Mouse (Mus musculus): ENCODE results near the gene Spef2. TPM values are rescaled to one million over a fixed set of nuclear protein-coding genes. Genes with fewer than 3 reads are reported as not detected.
"Not testable (repeated sequence)": the region's sequence is repeated elsewhere in the genome, so short reads cannot be mapped to it uniquely, and the experiment has no call there.

Spef2 gene
- polyA plus RNA-seq, 1 experiment from 2014 or later, result 0.41 TPM

- Histone ChIP-seq H3K4me3 (no peak overlapping the region), H3K36me3 (no peaks in the 10 kb centered on the region), H3K4me1 (no peaks in the 10 kb centered on the region), H3K27me3 (replicated peaks) (no peaks in the 10 kb centered on the region), H3K4me2 (no peak overlapping the region), H3K27ac (replicated peaks) (no peak overlapping the region), H3K9me3 (no peaks in the 10 kb centered on the region), H3K9ac (no peak overlapping the region)
- WGBS, result 39% methylated on average over 11 of the region's 11 CpGs
- ATAC-seq (ENCODE audit: extremely low read depth, insufficient number of reproducible peaks, low FRiP score, low TSS enrichment), result no peak
Measured at GRCm38 (mm10) chr15:9580470-9581280, 168.0 kb downstream of the Spef2 start.

- WGBS, result 68% methylated on average over 4 of the region's 4 CpGs
- ATAC-seq (ENCODE audit: extremely low read depth, insufficient number of reproducible peaks, low FRiP score, low TSS enrichment), result no peak
Measured at GRCm38 (mm10) chr15:9577303-9577702, 171.4 kb downstream of the Spef2 start.

GRCm38 (mm10) chr15:9574796-9575195 lies 173.9 kb downstream of the Spef2 start:
- Histone ChIP-seq H3K9ac (no peak overlapping the region), H3K4me3 (no peak overlapping the region), H3K27me3 (replicated peaks) (no peaks in the 10 kb centered on the region), H3K4me2 (no peak overlapping the region), H3K36me3 (no peaks in the 10 kb centered on the region), H3K27ac (replicated peaks) (no peak overlapping the region), H3K4me1 (no peaks in the 10 kb centered on the region), H3K9me3 (no peaks in the 10 kb centered on the region)
- ATAC-seq (ENCODE audit: extremely low read depth, insufficient number of reproducible peaks, low FRiP score, low TSS enrichment), result no peak
- 77% methylated on average over 5 of the region's 5 CpGs for WGBS

More at GRCm38 (mm10) chr15:9577303-9577702, 171.4 kb downstream of the Spef2 start:
- H3K4me1 ChIP-seq, result no peaks in the 10 kb centered on the region
- H3K4me3 ChIP-seq, result no peak overlapping the region
- H3K27me3 ChIP-seq (replicated peaks), result no peaks in the 10 kb centered on the region
- H3K9ac ChIP-seq, result no peak overlapping the region
- H3K36me3 ChIP-seq, result no peaks in the 10 kb centered on the region
- H3K4me2 ChIP-seq, result no peak overlapping the region
- H3K9me3 ChIP-seq, result no peaks in the 10 kb centered on the region
- no peak overlapping the region for H3K27ac ChIP-seq (replicated peaks)

- 77% methylated on average over 4 of the region's 4 CpGs for WGBS
- no peaks in the 10 kb centered on the region for H3K4me1 ChIP-seq
Measured at GRCm38 (mm10) chr15:9573361-9573760, 175.3 kb downstream of the Spef2 start.

GRCm38 (mm10) chr15:9572664-9573063 lies 176.0 kb downstream of the Spef2 start:
- H3K4me2 ChIP-seq, result no peak overlapping the region
- no peak overlapping the region for H3K9ac ChIP-seq
- H3K27me3 ChIP-seq (replicated peaks), result no peaks in the 10 kb centered on the region
- no peaks in the 10 kb centered on the region for H3K36me3 ChIP-seq
- H3K4me1 ChIP-seq, result no peaks in the 10 kb centered on the region
- H3K9me3 ChIP-seq, result no peaks in the 10 kb centered on the region
- H3K27ac ChIP-seq (replicated peaks), result no peak overlapping the region
- no peak overlapping the region for H3K4me3 ChIP-seq
- no peak for ATAC-seq (ENCODE audit: extremely low read depth, insufficient number of reproducible peaks, low FRiP score, low TSS enrichment)
- 74% methylated on average over 7 of the region's 7 CpGs for WGBS

More at GRCm38 (mm10) chr15:9573361-9573760, 175.3 kb downstream of the Spef2 start:
- Histone ChIP-seq H3K4me3 (no peak overlapping the region), H3K9me3 (no peaks in the 10 kb centered on the region), H3K27ac (replicated peaks) (no peak overlapping the region), H3K9ac (no peak overlapping the region), H3K36me3 (no peaks in the 10 kb centered on the region), H3K27me3 (replicated peaks) (no peaks in the 10 kb centered on the region), H3K4me2 (no peak overlapping the region)
- ATAC-seq (ENCODE audit: extremely low read depth, insufficient number of reproducible peaks, low FRiP score, low TSS enrichment), result no peak

- no peak overlapping the region for H3K27ac ChIP-seq (replicated peaks)
- ATAC-seq (ENCODE audit: extremely low read depth, insufficient number of reproducible peaks, low FRiP score, low TSS enrichment), result no peak
- no peaks in the 10 kb centered on the region for H3K27me3 ChIP-seq (replicated peaks)
- H3K4me3 ChIP-seq, result no peak overlapping the region
- H3K9me3 ChIP-seq, result no peaks in the 10 kb centered on the region
- no peaks in the 10 kb centered on the region for H3K4me1 ChIP-seq
- no peak overlapping the region for H3K9ac ChIP-seq
- H3K4me2 ChIP-seq, result no peak overlapping the region
- H3K36me3 ChIP-seq, result no peaks in the 10 kb centered on the region
- WGBS, result 62% methylated on average over 2 of the region's 2 CpGs
Measured at GRCm38 (mm10) chr15:9571896-9572295, 176.8 kb downstream of the Spef2 start.

- ATAC-seq (ENCODE audit: extremely low read depth, insufficient number of reproducible peaks, low FRiP score, low TSS enrichment), result no peak
- Histone ChIP-seq H3K9ac (no peak overlapping the region), H3K4me3 (no peak overlapping the region), H3K9me3 (no peaks in the 10 kb centered on the region), H3K36me3 (no peaks in the 10 kb centered on the region), H3K4me1 (no peaks in the 10 kb centered on the region), H3K4me2 (no peak overlapping the region), H3K27me3 (replicated peaks) (no peaks in the 10 kb centered on the region), H3K27ac (replicated peaks) (no peak overlapping the region)
- 73% methylated on average over 4 of the region's 4 CpGs for WGBS
Measured at GRCm38 (mm10) chr15:9567316-9567715, 181.4 kb downstream of the Spef2 start.

GRCm38 (mm10) chr15:9565396-9565795 lies 183.3 kb downstream of the Spef2 start:
- WGBS, result 67% methylated on average over 6 of the region's 6 CpGs
- ATAC-seq (ENCODE audit: extremely low read depth, insufficient number of reproducible peaks, low FRiP score, low TSS enrichment), result no peak
- H3K4me2 ChIP-seq, result no peak overlapping the region
- H3K4me3 ChIP-seq, result no peak overlapping the region
- H3K27me3 ChIP-seq (replicated peaks), result no peaks in the 10 kb centered on the region
- no peaks in the 10 kb centered on the region for H3K9me3 ChIP-seq
- H3K27ac ChIP-seq (replicated peaks), result no peak overlapping the region
- H3K9ac ChIP-seq, result no peak overlapping the region
- H3K4me1 ChIP-seq, result no peaks in the 10 kb centered on the region
- H3K36me3 ChIP-seq, result no peaks in the 10 kb centered on the region

GRCm38 (mm10) chr15:9564156-9564555 lies 184.5 kb downstream of the Spef2 start:
- Histone ChIP-seq H3K36me3 (no peaks in the 10 kb centered on the region), H3K9ac (no peak overlapping the region), H3K4me2 (no peak overlapping the region), H3K4me1 (no peaks in the 10 kb centered on the region), H3K27me3 (replicated peaks) (no peaks in the 10 kb centered on the region), H3K4me3 (no peak overlapping the region), H3K9me3 (no peaks in the 10 kb centered on the region), H3K27ac (replicated peaks) (no peak overlapping the region)
- ATAC-seq (ENCODE audit: extremely low read depth, insufficient number of reproducible peaks, low FRiP score, low TSS enrichment), result no peak
- WGBS, result 57% methylated on average over 3 of the region's 3 CpGs

- H3K4me1 ChIP-seq; H3K4me2 ChIP-seq; H3K36me3 ChIP-seq; H3K9ac ChIP-seq; H3K9me3 ChIP-seq; ATAC-seq (ENCODE audit: extremely low read depth, insufficient number of reproducible peaks, low FRiP score, low TSS enrichment); H3K4me3 ChIP-seq; H3K27ac ChIP-seq (replicated peaks); H3K27me3 ChIP-seq (replicated peaks): not testable (repeated sequence)
- WGBS, result 85% methylated on average over 14 of the region's 15 CpGs
Measured at GRCm38 (mm10) chr15:9557264-9557663, 191.4 kb downstream of the Spef2 start.

GRCm38 (mm10) chr15:9548951-9549350 lies 199.7 kb downstream of the Spef2 start:
- Histone ChIP-seq H3K4me3 (no peak overlapping the region), H3K27me3 (replicated peaks) (no peaks in the 10 kb centered on the region), H3K9ac (no peak overlapping the region), H3K4me1 (no peaks in the 10 kb centered on the region), H3K4me2 (no peak overlapping the region), H3K9me3 (no peaks in the 10 kb centered on the region), H3K36me3 (no peaks in the 10 kb centered on the region), H3K27ac (replicated peaks) (no peak overlapping the region)
- no peak for ATAC-seq (ENCODE audit: extremely low read depth, insufficient number of reproducible peaks, low FRiP score, low TSS enrichment)
- WGBS, result 85% methylated on average over 2 of the region's 2 CpGs

- Histone ChIP-seq H3K9ac (no peak overlapping the region), H3K4me1 (no peaks in the 10 kb centered on the region), H3K4me2 (no peak overlapping the region), H3K27ac (replicated peaks) (no peak overlapping the region), H3K36me3 (no peaks in the 10 kb centered on the region), H3K27me3 (replicated peaks) (no peaks in the 10 kb centered on the region), H3K4me3 (no peak overlapping the region), H3K9me3 (no peaks in the 10 kb centered on the region)
- ATAC-seq (ENCODE audit: extremely low read depth, insufficient number of reproducible peaks, low FRiP score, low TSS enrichment), result no peak
- 64% methylated on average over 1 of the region's 1 CpGs for WGBS
Measured at GRCm38 (mm10) chr15:9535200-9535599, 213.5 kb downstream of the Spef2 start.
